Mouse (Mus musculus): ENCODE results near the gene Gm45062.
"Not testable (repeated sequence)": the region's sequence is repeated elsewhere in the genome, so short reads cannot be mapped to it uniquely, and the experiment has no call there.

Gene Gm45062

DNA sequence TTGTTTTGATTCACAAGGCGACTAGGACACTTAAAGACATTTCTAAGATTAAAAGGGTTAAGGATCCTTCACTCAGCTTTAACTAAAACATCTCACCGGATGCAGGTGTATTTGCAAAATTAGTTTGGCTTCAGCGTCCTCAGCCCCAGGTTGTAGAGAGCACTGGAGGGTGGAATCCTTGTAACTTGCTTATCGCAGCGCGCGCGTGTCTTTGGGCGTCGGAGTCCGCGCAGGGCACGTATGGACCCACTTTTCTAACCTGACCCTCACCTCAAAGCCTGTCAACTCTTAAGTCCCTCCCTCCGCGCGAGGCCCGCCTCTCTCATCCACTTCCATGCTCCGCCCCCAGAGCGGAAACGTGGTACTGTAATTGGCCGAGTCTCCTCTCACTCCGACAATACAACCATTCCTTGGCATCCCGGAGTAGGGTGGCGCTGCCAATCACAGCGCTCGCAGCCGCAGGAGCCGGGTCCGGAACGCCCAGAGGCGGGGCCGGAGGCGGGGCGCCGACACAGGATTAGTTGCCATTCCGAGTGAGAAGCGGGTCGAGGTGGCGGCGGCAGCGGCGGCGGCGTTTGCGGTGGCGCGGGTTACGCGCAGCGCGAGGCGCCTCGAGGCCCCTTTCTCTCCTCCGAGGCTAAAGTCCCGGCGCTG lies 249.8 kb downstream of the Gm45062 start:
- CTCF ChIA-PET = no interaction called here

DNA sequence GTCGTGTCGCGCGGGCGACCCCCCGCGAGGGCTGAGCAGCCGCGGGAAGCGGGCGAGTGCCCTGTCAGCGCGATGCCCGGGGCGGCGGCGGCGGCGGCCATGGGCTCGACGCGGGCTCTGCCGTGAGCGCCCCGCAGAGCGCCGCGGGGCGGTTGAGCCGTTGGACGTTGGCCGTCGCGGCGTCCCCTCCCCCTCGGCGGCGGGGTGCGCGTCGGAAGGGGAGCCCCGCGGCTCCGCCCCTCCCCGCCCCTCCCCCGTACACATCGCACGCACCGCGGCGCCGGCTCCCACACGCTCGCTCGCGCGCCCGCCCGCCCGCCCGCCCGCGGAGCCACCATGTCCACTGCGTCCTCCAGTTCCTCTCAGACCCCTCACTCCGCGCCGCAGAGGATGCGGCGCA lies 250.3 kb downstream of the Gm45062 start, which contains the start of gene Glcci1:
Glcci1 (plus strand) TSS at position 50 of the 400 bp plus-strand sequence.
- CTCF ChIA-PET = no interaction called here

DNA sequence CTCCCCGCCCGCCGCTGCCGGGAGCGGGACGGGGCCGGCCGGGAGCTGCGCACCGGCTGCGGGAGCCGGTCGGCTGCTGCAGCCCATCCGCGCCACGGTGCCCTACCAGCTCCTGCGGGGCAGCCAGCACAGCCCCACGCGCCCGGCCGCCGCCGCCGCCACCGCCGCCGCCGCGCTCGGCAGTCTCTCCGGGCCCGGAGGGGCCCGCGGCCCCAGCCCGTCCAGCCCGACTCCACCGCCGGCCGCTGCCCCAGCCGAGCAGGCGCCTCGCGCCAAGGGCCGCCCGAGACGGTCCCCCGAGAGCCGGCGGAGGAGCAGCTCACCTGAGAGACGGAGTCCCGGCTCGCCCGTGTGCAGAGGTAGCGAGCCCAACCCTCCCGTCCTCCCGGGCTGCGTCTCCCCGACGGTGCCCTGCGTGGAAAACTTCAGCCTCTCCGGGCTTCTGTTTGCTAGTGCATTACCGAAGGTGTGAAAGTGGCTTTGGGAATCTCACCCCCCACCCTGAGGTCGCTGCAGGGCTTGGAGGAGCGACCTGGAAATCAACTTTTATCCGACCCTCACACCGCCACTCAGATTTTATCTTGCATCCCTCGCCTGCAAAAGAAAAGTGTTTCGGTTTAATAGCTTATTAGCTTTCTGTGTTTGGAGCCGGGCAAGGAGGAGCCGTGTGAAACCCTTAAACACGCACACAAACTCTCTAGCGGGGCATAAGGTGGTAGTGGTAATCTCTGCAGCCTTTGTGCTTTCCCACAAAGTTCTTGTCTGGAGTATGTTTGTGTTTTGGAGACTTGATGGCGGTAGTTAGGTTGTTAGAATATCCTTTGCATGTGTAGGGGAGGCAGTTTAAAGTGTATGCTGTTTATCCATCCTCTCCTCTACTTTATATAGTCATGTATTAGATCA lies 251.0 kb downstream of the Gm45062 start:
- CTCF ChIA-PET = interaction anchor here (0.6 kb wide), 1 partner anchor 23 kb away, joined by 5 read pairs; no protein-coding TSS in a partner anchor

DNA sequence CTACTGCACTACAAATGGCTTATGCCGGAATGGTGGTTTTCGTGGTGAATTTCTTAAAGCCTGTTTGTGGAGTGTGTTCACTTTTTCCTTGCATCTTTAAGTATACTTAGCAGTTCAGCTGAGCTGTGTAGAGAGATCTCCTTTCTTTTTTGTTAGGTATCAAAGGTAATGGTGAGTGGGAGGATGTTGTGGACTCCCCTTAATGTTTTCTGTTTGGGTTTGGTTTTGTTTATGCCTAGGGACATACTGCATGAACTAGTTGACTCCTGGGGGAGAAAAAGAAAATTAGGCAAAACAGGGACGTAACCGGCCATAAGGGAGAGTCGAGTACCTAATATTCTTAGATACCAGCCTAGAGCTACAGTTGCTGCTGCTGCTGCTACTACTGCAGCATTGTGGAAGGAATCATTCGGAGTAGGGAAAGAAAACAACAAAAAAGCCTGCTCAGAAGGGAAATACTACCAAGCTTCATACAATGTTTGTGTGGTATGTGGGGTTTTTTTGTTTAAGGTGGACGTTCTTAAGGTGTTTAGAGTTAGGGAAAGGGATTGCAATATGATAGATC lies 251.7 kb downstream of the Gm45062 start:
- CTCF ChIA-PET = no interaction called here

DNA sequence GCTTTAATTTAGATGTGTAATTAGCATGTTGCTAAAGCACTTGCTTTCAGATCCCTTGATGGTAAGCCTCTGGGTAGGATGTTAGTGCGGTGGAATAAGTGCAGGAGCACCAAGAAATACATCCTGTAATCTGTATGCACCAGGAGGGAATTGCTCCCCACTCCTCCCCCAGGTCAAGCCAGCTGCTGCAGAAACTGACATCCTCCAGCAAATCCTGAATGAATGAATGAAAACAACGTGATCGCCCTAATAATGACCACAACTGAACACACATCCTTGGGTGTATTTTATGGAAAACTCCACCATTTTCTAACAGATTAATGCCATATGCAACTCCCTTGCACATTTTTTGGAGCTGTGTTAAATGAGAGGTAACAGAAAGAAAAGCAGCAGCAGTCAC lies 252.2 kb downstream of the Gm45062 start:
- CTCF ChIA-PET = no interaction called here

DNA sequence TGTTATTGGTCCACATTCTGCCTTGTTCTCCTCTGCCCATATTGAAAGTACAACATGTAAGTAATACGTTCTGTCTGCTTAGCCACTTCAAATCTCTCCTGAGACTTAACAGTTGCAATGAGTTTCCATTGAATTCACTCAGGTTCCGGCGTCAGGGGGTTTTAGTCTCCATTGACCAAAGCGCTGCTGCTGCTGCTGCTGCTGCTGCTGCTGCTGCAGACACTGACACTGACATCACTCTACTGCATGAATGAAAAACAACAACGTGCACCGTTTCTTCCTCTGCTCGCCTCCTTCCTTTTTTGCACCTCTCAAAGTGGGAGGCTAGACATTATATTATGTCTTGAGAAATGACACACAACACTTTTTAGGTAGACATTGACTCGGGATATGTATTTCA lies 253.2 kb downstream of the Gm45062 start:
- CTCF ChIA-PET = no interaction called here

DNA sequence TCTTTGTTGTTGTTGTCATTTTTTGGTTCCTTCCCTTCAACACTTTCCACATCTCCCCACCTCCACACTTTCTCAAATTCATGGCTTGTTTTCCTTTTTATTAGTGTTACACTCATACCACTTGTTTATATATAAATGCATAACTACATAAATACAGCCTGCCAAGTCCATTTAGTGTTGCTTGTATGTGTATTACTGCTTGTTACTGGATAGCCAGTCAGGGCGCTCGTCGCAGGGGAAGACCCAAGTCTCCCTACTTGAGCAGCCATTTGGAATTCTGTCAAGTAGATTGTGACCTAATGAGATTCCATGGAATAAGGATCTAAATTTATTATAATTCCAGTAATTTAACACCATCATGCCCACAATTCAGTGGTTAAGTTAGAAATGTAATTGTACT lies 260.4 kb downstream of the Gm45062 start:
- CTCF ChIA-PET = no interaction called here

DNA sequence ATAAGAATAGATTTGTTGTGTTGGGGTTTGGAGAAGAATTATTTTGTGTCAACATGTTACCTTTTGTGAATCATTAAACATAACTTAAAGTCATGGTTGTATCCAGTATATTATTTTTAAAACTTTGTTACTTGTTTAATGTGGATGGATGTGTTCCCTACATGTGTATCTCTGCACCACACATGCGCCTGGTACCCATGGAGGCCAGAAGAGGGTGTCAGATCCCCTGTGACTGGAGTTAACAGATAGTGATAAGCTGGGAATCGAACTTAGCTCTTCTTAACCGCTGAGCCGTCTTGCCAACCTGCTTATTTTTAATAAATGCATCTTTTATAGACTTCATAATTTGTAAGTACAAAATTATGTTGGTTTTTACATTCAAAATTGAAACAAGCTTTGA lies 262.0 kb downstream of the Gm45062 start:
- CTCF ChIA-PET = no interaction called here

DNA sequence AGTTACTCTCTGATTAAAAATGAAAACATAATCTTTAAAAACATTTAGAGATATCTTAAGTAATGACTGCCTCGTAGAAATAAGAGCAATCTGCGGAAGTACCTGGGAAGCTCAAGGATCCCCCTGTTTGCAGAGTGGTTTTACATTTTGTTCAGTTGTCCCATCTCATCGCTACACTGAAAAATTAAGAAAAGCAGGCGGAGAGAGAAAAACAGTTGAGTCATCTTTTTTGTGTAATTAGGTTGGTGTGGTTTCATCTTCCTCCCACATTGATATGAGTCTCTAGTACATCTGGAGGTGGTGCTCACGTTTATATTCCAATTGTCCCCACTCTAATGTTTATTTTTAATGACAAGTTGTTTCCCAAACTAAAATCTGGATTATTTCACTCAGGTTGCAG lies 265.5 kb downstream of the Gm45062 start:
- CTCF ChIA-PET = no interaction called here

DNA sequence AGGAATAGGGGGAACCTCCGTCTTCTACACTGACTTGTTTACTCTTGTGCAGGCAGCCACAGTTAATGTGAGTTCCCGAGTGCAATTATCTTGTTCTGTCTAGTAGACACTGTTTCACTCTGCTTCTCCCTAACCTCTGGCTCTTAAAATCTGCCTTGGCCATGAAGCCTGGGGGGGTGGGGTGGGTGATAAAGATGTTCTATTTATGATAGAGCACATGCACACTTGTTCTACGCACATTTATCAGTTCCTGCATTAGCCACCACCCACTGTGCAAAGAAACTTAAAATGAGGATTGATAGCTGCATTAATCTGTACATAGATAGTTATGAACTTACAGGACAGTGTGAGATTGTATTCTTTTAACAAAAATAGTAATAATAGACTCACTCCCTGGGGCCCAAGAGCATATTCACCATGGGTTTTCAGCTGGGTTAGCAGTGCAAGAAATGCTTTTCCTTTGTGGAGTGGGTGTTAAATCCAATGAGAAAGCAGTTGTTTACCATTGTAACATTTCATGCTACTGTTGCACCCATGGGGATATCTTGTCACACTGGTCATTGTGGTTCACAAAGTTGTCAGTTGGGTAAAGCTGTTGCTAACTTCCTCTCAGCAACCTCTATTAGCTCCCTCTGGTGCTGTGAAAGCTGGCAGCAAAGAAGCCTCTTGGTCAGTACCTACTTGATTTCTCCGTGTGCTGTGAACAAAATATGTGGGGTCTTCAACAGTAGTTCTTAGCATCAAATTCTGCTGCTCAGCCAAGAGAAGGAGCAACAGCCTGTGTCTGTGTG lies 272.0 kb downstream of the Gm45062 start:
- CTCF ChIA-PET = interaction anchor here (0.6 to 0.7 kb wide), 2 partner anchors 22 to 34 kb away, joined by 3 to 6 read pairs; no protein-coding TSS in a partner anchor

DNA sequence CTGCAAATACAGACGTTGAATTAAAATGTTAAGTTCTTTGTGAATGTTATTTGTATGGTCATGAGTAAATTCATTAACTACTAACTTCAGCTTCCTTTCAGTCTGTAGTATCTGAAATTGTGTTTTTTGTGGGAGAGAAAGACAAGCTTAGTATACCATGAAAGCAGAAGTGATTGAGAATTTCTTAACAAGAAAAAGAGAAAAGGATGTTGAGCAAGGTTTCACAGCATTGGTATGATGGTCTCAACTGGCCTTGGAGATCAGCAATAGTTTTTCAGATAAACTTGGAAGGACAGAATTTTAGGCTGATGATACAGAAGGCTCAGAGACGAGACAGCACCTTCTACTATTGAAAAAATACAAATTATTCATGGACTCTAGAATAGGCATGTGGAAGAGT lies 277.7 kb downstream of the Gm45062 start:
- CTCF ChIA-PET = no interaction called here

DNA sequence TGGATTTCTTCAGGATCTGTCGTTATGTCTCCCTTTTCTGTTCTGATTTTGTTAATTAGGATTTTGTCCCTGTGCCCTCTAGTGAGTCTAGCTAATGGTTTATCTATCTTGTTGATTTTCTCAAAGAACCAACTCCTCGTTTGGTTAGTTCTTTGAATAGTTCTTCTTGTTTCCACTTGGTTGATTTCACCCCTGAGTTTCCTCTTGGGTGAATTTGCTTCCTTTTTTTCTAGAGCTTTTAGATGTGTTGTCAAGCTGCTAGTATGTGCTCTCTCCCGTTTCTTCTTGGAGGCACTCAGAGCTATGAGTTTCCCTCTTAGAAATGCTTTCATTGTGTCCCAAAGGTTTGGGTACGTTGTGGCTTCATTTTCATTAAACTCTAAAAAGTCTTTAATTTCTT lies 282.3 kb downstream of the Gm45062 start:
- CTCF ChIA-PET = not testable (repeated sequence)

DNA sequence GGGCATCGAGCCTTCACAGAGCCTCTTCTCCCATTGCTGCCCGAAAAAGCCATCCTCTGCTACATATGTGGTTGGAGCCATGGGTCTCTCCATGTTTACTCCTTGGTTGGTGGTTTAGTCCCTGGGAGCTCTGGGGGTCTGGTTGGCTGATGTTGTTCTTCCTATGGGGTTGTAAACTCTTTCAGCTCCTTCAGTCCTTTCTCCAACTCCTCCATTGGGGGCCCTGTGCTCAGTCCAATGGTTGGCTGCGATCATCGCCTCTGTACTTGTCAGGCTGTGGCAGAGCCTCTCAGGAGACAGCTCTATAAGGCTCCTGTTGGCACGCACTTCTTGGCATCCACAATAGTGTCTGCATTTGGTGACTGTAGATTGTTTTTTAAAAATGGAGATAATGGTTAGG lies 285.6 kb downstream of the Gm45062 start:
- CTCF ChIA-PET = no interaction called here

DNA sequence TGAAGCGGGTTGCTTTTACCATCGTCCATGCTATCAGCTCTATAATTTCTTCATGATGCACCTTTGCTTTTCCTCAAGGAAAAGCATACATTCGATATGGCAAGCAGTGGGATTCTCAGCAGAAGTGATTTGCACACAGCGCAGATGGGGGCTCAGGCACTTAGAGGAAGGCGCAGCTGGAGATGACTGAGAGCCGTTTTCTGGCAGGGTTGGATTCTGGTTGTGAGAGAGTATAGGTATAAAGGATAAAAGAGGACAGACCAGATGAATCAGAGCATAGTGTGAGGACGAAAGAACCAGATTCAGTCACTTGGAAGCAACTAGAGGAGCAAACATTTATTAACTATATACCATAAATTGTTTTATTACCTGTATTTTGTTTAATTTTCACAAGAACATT lies 286.5 kb downstream of the Gm45062 start:
- CTCF ChIA-PET = no interaction called here

DNA sequence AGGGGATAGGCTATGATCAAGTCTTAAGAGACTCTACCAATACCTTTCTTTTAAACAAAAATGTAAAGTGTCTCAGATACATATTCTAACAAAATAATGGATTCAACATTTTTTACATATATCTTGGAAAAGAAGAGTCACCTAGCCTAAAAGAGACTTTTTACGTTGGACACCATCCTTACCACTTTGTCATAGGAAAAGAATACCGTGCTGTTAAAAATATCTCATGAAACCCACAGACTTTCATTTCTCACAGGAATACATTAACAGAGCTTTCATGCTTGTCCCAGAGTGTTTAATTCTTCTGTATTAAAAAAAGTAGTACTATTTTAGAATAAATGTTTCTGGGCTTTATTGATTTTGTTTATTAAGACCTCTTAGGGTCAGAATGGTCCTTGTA lies 291.9 kb downstream of the Gm45062 start:
- CTCF ChIA-PET = no interaction called here

DNA sequence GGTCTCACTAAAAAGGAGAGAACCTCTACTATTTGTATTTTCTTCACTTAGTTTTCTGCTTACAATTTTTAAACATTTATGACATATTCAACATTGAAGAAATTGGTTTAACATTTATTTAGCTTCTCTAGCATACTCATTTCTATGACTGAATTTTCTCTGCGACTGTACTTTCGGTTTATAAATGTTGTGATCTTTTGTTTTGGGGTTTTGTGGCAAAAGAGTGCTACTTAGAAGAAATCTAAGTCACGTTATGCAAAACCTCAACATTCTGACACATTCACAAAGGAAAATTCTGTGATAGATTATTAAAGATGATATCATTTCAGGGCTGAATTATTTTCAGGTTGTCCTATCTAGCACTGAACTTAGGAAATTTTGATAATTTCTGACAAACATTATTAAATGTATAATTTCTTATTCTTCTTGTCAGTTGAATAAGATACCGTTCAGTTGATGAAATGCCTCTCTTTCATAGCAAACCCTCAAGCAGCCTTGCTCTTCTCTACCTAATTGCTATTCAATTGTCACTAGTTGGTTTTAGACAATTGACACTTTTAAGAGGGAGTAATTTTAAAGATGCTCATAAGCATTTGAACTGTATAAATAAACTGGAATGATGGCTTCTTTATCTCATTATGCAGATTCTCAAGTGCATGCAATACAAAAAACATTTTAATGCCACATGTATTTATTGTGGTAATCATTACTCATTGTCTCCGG lies 297.8 kb downstream of the Gm45062 start:
- CTCF ChIA-PET = no interaction called here

DNA sequence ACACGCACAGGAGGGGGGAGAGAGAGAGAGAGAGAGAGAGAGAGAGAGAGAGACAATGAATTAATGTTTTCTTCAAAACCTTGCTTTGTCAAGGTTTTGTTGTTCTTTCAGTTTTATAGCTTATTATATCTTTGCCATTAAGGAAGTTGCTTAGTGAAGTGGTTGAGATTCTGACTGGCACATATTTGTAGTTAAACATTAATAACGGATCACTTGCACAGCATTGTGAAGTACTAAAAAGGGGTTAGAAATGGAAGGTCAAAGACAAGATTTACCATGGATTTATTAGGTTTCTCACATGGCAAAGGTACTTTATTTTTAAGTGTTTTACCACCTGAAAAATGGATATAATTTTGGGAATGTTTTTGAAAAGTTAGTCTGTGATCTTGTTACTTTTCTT lies 301.4 kb downstream of the Gm45062 start:
- CTCF ChIA-PET = no interaction called here

DNA sequence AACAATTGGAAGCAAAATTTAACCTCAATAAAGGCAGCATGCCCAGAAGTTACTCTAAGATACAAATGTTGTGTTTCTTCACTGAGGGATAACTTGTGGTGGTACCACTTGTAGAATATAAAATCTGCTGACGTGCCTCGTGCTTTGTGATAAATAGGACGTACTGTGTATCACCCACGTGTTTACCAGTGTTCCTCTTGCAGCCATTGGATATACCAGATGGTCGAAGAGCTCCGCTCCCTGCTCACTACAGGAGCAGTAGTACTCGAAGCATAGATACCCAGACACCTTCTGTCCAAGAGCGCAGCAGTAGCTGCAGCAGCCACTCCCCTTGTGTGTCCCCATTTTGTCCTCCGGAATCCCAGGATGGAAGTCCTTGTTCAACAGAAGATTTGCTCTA lies 323.1 kb downstream of the Gm45062 start:
- CTCF ChIA-PET = no interaction called here

DNA sequence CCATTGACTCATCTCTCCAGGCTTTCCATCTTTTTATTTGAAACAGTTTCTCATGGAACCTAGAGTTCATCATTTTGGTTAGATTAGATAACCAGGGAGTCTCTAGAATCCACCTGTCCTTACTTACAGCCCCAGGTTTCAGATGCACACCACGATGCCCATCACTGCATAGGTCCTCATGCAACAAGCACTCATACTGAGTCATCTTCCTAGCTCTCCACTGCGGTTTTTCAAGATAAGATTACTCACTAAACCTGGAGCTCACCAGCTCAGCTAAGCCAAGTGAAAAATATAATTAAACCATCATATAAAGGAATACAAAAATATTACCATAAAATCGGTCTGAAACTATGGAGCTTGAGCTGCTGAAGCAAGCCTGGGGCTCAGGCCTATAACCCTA lies 324.6 kb downstream of the Gm45062 start:
- CTCF ChIA-PET = no interaction called here

DNA sequence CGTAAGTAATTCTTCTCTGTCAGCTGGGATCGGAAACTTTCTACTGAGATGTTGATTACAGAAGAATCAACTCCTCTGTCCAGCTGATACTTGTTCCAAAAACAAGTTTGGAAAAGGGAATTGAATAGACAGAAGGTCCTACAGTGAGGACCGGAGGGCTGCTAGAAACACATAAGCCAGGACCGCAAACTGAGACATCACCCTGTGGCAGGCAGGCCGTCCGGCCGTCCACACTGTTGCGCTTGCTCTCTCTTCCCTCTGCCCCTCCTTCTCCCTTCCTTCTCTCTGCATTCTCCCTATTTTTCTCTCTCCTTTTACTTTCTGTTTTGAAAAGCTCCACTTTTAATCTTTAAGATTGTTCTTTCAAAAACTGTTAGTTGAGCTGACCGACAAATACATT lies 332.4 kb downstream of the Gm45062 start:
- CTCF ChIA-PET = no interaction called here

DNA sequence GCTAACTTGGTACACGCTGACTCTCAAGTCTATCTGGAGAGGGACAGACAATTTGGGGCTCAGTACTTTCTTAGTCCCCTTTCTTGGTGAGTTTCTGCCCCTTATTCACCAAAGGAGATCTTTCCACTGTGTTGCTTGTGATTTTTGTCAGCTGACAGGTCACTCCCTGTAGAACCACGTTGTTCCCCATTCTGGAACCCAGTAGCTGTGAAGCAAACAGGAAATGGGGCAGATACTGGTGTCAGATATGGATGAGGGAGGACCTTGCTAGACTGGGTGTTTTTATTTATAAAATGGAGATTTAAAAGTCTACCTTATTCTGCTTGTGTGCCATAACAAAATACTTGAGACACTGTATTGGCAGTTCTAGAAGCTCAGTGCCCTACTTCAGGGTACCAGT lies 358.1 kb downstream of the Gm45062 start:
- CTCF ChIA-PET = no interaction called here

Data from spleen, embryonic (tissue).